Mouse (Mus musculus): ENCODE measurements around the gene Pnliprp1. TPM values are rescaled to one million over a fixed set of nuclear protein-coding genes. Genes with fewer than 3 reads are reported as not detected.

The Pnliprp1 gene
- polyA plus RNA-seq, 1 experiment from 2014 or later: 17.4 TPM

GRCm38 (mm10) chr19:58717925-58718324 lies 10.8 kb upstream of the Pnliprp1 start:
- no peak overlapping the region for H3K9ac ChIP-seq (ENCODE audit: low read depth, low read length)
- no peak overlapping the region for H3K4me3 ChIP-seq (ENCODE audit: low read depth, low read length)
- no peak for TF ChIP-seq CTCF (IDR thresholded peaks at IDR 0.05; ENCODE audit: low read depth)
- H3K27ac ChIP-seq (ENCODE audit: low read depth, low read length): no peak overlapping the region
- H3K9me3 ChIP-seq (ENCODE audit: control insufficient read depth): 0 out of 2 replicates have a peak, but pooled peaks cover 3% of the 10 kb centered on the region
- H3K36me3 ChIP-seq (ENCODE audit: control insufficient read depth, insufficient read depth): no peaks in the 10 kb centered on the region
- H3K27me3 ChIP-seq (replicated peaks; ENCODE audit: control insufficient read depth, insufficient read depth, low read length): no peaks in the 10 kb centered on the region
- no peak for ATAC-seq
- H3K4me1 ChIP-seq (replicated peaks; ENCODE audit: control insufficient read depth, insufficient read depth, low read length): no peaks in the 10 kb centered on the region
- H3K4me2 ChIP-seq (replicated peaks; ENCODE audit: low read depth): no peak overlapping the region
- WGBS: 77% methylated on average over 4 of the region's 4 CpGs

- Histone ChIP-seq H3K4me1 (replicated peaks; ENCODE audit: control insufficient read depth, insufficient read depth, low read length) (no peaks in the 10 kb centered on the region), H3K27me3 (replicated peaks; ENCODE audit: control insufficient read depth, insufficient read depth, low read length) (no peaks in the 10 kb centered on the region), H3K9me3 (ENCODE audit: control insufficient read depth) (0 out of 2 replicates have a peak, but pooled peaks cover 3% of the 10 kb centered on the region), H3K4me3 (ENCODE audit: low read depth, low read length) (no peak overlapping the region), H3K9ac (ENCODE audit: low read depth, low read length) (no peak overlapping the region), H3K27ac (ENCODE audit: low read depth, low read length) (no peak overlapping the region), H3K36me3 (ENCODE audit: control insufficient read depth, insufficient read depth) (no peaks in the 10 kb centered on the region), H3K4me2 (replicated peaks; ENCODE audit: low read depth) (no peak overlapping the region)
- ATAC-seq: no peak
- no peak for TF ChIP-seq CTCF (IDR thresholded peaks at IDR 0.05; ENCODE audit: low read depth)
Measured at GRCm38 (mm10) chr19:58720439-58720838, 8.2 kb upstream of the Pnliprp1 start.

GRCm38 (mm10) chr19:58726551-58726950 lies 2.1 kb upstream of the Pnliprp1 start:
- Histone ChIP-seq H3K4me1 (replicated peaks; ENCODE audit: control insufficient read depth, insufficient read depth, low read length) (peaks cover 3% of the 10 kb centered on the region; the same call in 1 of the 2 replicates), H3K36me3 (ENCODE audit: control insufficient read depth, insufficient read depth) (no peaks in the 10 kb centered on the region), H3K4me3 (ENCODE audit: low read depth, low read length) (no peak overlapping the region), H3K27ac (ENCODE audit: low read depth, low read length) (no peak overlapping the region), H3K9me3 (ENCODE audit: control insufficient read depth) (0 out of 2 replicates have a peak, but pooled peaks cover 3% of the 10 kb centered on the region), H3K4me2 (replicated peaks; ENCODE audit: low read depth) (no peak overlapping the region), H3K9ac (ENCODE audit: low read depth, low read length) (no peak overlapping the region), H3K27me3 (replicated peaks; ENCODE audit: control insufficient read depth, insufficient read depth, low read length) (no peaks in the 10 kb centered on the region)
- TF ChIP-seq CTCF (IDR thresholded peaks at IDR 0.05; ENCODE audit: low read depth): no peak
- WGBS: 58% methylated on average over 5 of the region's 5 CpGs
- ATAC-seq: no peak

GRCm38 (mm10) chr19:58727756-58728155 lies 931 bp upstream of the Pnliprp1 start:
- TF ChIP-seq CTCF (IDR thresholded peaks at IDR 0.05; ENCODE audit: low read depth): no peak
- H3K4me3 ChIP-seq (ENCODE audit: low read depth, low read length): no peak overlapping the region
- no peaks in the 10 kb centered on the region for H3K27me3 ChIP-seq (replicated peaks; ENCODE audit: control insufficient read depth, insufficient read depth, low read length)
- no peak overlapping the region for H3K9ac ChIP-seq (ENCODE audit: low read depth, low read length)
- H3K27ac ChIP-seq (ENCODE audit: low read depth, low read length): no peak overlapping the region
- no peak overlapping the region for H3K4me2 ChIP-seq (replicated peaks; ENCODE audit: low read depth)
- ATAC-seq: no peak
- no peaks in the 10 kb centered on the region for H3K9me3 ChIP-seq (ENCODE audit: control insufficient read depth)
- H3K4me1 ChIP-seq (replicated peaks; ENCODE audit: control insufficient read depth, insufficient read depth, low read length): peaks cover 3% of the 10 kb centered on the region
- H3K36me3 ChIP-seq (ENCODE audit: control insufficient read depth, insufficient read depth): no peaks in the 10 kb centered on the region
- WGBS: 44% methylated on average over 5 of the region's 5 CpGs

- Histone ChIP-seq H3K9me3 (ENCODE audit: control insufficient read depth) (no peaks in the 10 kb centered on the region), H3K9ac (ENCODE audit: low read depth, low read length) (no peak overlapping the region), H3K36me3 (ENCODE audit: control insufficient read depth, insufficient read depth) (no peaks in the 10 kb centered on the region), H3K27me3 (replicated peaks; ENCODE audit: control insufficient read depth, insufficient read depth, low read length) (no peaks in the 10 kb centered on the region), H3K4me2 (replicated peaks; ENCODE audit: low read depth) (no peak overlapping the region), H3K27ac (ENCODE audit: low read depth, low read length) (no peak overlapping the region), H3K4me3 (ENCODE audit: low read depth, low read length) (no peak overlapping the region), H3K4me1 (replicated peaks; ENCODE audit: control insufficient read depth, insufficient read depth, low read length) (peaks cover 6% of the 10 kb centered on the region)
- TF ChIP-seq CTCF (IDR thresholded peaks at IDR 0.05; ENCODE audit: low read depth): no peak
- ATAC-seq: no peak
- WGBS: 65% methylated on average over 6 of the region's 6 CpGs
Measured at GRCm38 (mm10) chr19:58733216-58733615, 4.5 kb downstream of the Pnliprp1 start.

GRCm38 (mm10) chr19:58738111-58738510 lies 9.4 kb downstream of the Pnliprp1 start:
- Histone ChIP-seq H3K9ac (ENCODE audit: low read depth, low read length) (no peak overlapping the region), H3K36me3 (ENCODE audit: control insufficient read depth, insufficient read depth) (no peaks in the 10 kb centered on the region), H3K4me2 (replicated peaks; ENCODE audit: low read depth) (no peak overlapping the region), H3K27me3 (replicated peaks; ENCODE audit: control insufficient read depth, insufficient read depth, low read length) (no peaks in the 10 kb centered on the region), H3K4me1 (replicated peaks; ENCODE audit: control insufficient read depth, insufficient read depth, low read length) (peaks cover 4% of the 10 kb centered on the region), H3K9me3 (ENCODE audit: control insufficient read depth) (no peaks in the 10 kb centered on the region), H3K27ac (ENCODE audit: low read depth, low read length) (no peak overlapping the region), H3K4me3 (ENCODE audit: low read depth, low read length) (no peak overlapping the region)
- ATAC-seq: no peak
- no peak for TF ChIP-seq CTCF (IDR thresholded peaks at IDR 0.05; ENCODE audit: low read depth)
- 77% methylated on average over 4 of the region's 4 CpGs for WGBS

- no peaks in the 10 kb centered on the region for H3K36me3 ChIP-seq (ENCODE audit: control insufficient read depth, insufficient read depth)
- H3K9me3 ChIP-seq (ENCODE audit: control insufficient read depth): no peaks in the 10 kb centered on the region
- no peak for TF ChIP-seq CTCF (IDR thresholded peaks at IDR 0.05; ENCODE audit: low read depth)
- no peaks in the 10 kb centered on the region for H3K4me1 ChIP-seq (replicated peaks; ENCODE audit: control insufficient read depth, insufficient read depth, low read length)
- H3K9ac ChIP-seq (ENCODE audit: low read depth, low read length): no peak overlapping the region
- no peak for ATAC-seq
- no peak overlapping the region for H3K27ac ChIP-seq (ENCODE audit: low read depth, low read length)
- no peak overlapping the region for H3K4me3 ChIP-seq (ENCODE audit: low read depth, low read length)
- 81% methylated on average over 6 of the region's 6 CpGs for whole genome bisulfite sequencing
- H3K27me3 ChIP-seq (replicated peaks; ENCODE audit: control insufficient read depth, insufficient read depth, low read length): no peaks in the 10 kb centered on the region
- H3K4me2 ChIP-seq (replicated peaks; ENCODE audit: low read depth): no peak overlapping the region
Measured at GRCm38 (mm10) chr19:58741036-58741435, 12.3 kb downstream of the Pnliprp1 start.
